ENCODE assay signal across 12 mouse cellular contexts in the genomic region with DNA sequence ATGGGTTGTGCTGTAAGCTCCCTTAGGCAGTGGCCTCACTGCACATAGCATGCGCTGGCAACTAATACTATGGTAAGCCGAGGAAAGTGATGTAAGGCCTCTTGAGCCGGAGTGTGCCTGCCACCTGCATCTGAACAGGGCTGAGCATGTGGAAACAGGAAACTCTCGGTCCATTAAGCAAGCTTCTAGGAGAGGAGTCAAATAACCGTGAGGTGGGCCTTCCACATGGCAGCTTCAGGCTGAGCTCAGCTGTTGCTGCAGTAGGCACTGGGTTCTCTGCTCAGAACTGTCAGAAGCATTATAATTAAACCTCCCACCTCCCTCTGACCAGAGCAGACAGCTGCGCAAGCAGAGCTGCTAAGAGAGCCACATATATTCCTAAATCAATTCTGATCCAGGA. TPM values are rescaled to one million over a fixed set of nuclear protein-coding genes. Genes with fewer than 3 reads are reported as not detected.
DNase-seq lines count a peak whose midpoint lies in the region; ATAC-seq and TF ChIP-seq lines count a peak whose summit lies in the region.
"Had no signal": no experiment of that assay in that cellular context is flagged by ENCODE, and none has a peak within 500 bp of the region (broad histone marks: within the 10 kb centered on the region; RNA-seq: fewer than 3 reads in every experiment).

No protein-coding gene starts in this region.

- no peak for TF ChIP-seq CTCF in intestine, postnatal 0 days (IDR thresholded peaks at IDR 0.05; ENCODE audit: low read depth)

- WGBS in intestine, postnatal 0 days = 65% methylated on average over 6 of the region's 6 CpGs

- no peak for ATAC-seq in intestine, postnatal 0 days

- no peaks in the 10 kb centered on the region for H3K36me3 ChIP-seq in intestine, postnatal 0 days (ENCODE audit: control insufficient read depth, insufficient read depth)

- no peak overlapping the region for H3K9ac ChIP-seq in intestine, postnatal 0 days (ENCODE audit: low read depth, low read length)

- H3K4me3 ChIP-seq in intestine, postnatal 0 days (ENCODE audit: low read depth, low read length) = no peak overlapping the region

- no peaks in the 10 kb centered on the region for H3K9me3 ChIP-seq in intestine, postnatal 0 days (ENCODE audit: control insufficient read depth)

- H3K27ac ChIP-seq in intestine, postnatal 0 days (ENCODE audit: low read depth, low read length) = no peak overlapping the region

- no peaks in the 10 kb centered on the region for H3K27me3 ChIP-seq in intestine, postnatal 0 days (replicated peaks; ENCODE audit: control insufficient read depth, insufficient read depth, low read length)

- no peaks in the 10 kb centered on the region for H3K4me1 ChIP-seq in intestine, postnatal 0 days (replicated peaks; ENCODE audit: control insufficient read depth, insufficient read depth, low read length)

- H3K4me2 ChIP-seq in intestine, postnatal 0 days (replicated peaks; ENCODE audit: low read depth) = no peak overlapping the region

- DNase-seq in heart, adult 11 months = peak; percentile 80
- no peak for DNase-seq in heart, adult 18-20 months
- peak; percentile 35 for DNase-seq in Muller cell, postnatal 12 days (ENCODE audit: inconsistent ontology term)
- peak; percentile 3 for DNase-seq in fat pad, adult 2 months (ENCODE audit: extremely low read depth, low read depth, low spot score)
- peak; percentile 24 for DNase-seq in mesoderm, embryonic 11.5 days (ENCODE audit: low read depth, low spot score)
- DNase-seq in gastrocnemius, postnatal 10 days = no peak
- DNase-seq in lung, postnatal 14 days = no peak
- DNase-seq: kidney, postnatal 10 days; lung, adult 2 months had no signal

RNA-seq across cellular contexts. Expression of gene Dcx, which starts 33.1 kb away (rescaled TPM):
- not detected for total RNA-seq in heart, adult 18-20 months (2021)
- total RNA-seq in gastrocnemius, postnatal 10 days (2021) = 1 to 10 TPM; 3.0 to 3.2 TPM
- polyA plus RNA-seq in intestine, postnatal 0 days (2015; fragmentation: Nextera tagmentation; extraction: Ambion mirVana) = 1.0 and 1.1 TPM in 2 replicates
- total RNA-seq: common myeloid progenitor, adult 5-6 weeks; neutrophil, adult 5-6 weeks had no signal
- polyA plus RNA-seq: lung, adult 2 months had no signal

Comparison
In these comparisons a context has a peak if more than half of its experiments do, and no peak if none do; other contexts are left out.
1. DNase-seq: peak in heart, adult 11 months (single experiment), Muller cell, postnatal 12 days (single experiment), fat pad, adult 2 months (single experiment) and mesoderm, embryonic 11.5 days (single experiment); none in heart, adult 18-20 months (0 of 2), gastrocnemius, postnatal 10 days (single experiment) and lung, postnatal 14 days (single experiment).
2. RNA of gene Dcx, which starts 33.1 kb away (total RNA-seq): 3.0 to 3.2 TPM in gastrocnemius, postnatal 10 days; not detected in heart, adult 18-20 months; every median in the first group is over 4 times any median in the second.